Mouse (Mus musculus) yolk sac, embryonic 10.5 days (tissue): ENCODE results near the gene Rgcc.

Source experiments
- DNase-seq: peaks from one replicate; pipeline ENCODE4 v3.0.0-alpha.2; 2017; ENCODE audit warnings: low spot score

The Rgcc gene

GRCm38 (mm10) chr14:79278927-79279326, 22.5 kb downstream of the Rgcc start:
- DNase-seq, result no peak

DNA sequence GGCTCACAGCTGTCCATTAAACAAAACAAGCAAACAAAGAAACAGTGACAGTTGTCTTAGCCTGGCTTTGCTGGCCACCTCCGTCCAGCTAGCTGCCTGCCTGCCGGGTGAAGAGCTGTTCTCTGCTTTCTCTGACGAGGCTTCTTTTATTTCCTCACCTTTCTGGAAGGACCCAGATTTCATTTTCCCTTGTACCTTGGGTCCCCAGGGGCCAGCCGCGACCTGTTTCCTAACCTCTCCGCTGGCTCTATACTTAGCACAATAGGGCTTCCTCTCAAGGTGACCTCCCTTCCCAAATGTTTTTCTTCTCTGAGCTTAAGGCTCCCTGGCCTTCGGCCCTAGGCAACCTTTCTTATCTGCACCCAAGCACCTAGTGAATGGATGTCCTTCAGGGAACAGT, 23.5 kb downstream of the Rgcc start:
- no peak for DNase-seq

- DNase-seq, result no peak
Observed at GRCm38 (mm10) chr14:79275870-79276395, 25.5 kb downstream of the Rgcc start.

- DNase-seq, result no peak
Observed at GRCm38 (mm10) chr14:79275441-79275840, 26.0 kb downstream of the Rgcc start.

GRCm38 (mm10) chr14:79273697-79274477, 27.6 kb downstream of the Rgcc start:
- DNase-seq, result no peak

GRCm38 (mm10) chr14:79272991-79273390, 28.5 kb downstream of the Rgcc start:
- DNase-seq, result no peak

GRCm38 (mm10) chr14:79272188-79272694, 29.2 kb downstream of the Rgcc start:
- DNase-seq, result no peak

DNA sequence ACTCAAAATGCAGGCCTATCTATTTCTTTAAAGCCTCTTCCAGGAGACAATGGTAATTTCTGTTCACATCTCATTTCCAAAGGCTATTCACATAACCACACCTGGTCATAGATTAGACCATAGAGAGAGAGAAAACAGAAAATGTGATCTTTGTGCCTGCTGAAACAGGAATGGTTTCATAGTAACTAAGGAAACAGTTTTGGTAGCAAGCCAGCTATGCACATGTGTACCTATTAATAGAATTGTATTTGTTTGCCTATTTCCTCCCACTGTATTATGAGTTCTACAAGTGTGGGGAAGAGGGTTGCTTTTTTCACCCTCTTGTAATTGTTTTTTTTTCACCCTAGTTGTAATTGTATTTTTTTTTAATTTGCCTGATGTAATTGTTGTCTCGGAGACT, 31.9 kb downstream of the Rgcc start:
- no peak for DNase-seq

- no peak for DNase-seq
Observed at GRCm38 (mm10) chr14:79267878-79268277, 33.6 kb downstream of the Rgcc start.

- no peak for DNase-seq
Observed at GRCm38 (mm10) chr14:79267382-79267781, 34.1 kb downstream of the Rgcc start.

- no peak for DNase-seq
Observed at GRCm38 (mm10) chr14:79266408-79266807, 35.0 kb downstream of the Rgcc start.

- DNase-seq, result no peak
Observed at GRCm38 (mm10) chr14:79265738-79266137, 35.7 kb downstream of the Rgcc start.

DNA sequence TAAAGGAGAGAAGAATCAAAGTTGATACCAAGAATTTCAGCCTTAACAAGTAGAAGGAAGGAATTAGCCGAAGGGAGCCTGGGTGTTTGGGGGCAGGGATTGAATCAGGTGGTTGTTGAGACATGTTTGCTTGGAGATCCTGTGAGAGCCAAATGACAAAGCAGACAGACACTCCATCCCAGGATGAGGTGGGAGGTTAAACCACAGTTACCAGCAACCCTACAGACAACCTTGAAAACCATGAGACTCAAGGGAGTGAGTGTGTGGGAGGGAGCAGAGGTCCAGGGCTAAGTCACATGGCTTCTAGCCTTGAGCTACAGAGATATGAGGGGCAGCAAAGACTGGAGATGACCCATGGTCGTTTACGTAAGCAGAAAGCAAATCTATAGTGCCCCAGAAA, 38.1 kb downstream of the Rgcc start:
- no peak for DNase-seq

DNA sequence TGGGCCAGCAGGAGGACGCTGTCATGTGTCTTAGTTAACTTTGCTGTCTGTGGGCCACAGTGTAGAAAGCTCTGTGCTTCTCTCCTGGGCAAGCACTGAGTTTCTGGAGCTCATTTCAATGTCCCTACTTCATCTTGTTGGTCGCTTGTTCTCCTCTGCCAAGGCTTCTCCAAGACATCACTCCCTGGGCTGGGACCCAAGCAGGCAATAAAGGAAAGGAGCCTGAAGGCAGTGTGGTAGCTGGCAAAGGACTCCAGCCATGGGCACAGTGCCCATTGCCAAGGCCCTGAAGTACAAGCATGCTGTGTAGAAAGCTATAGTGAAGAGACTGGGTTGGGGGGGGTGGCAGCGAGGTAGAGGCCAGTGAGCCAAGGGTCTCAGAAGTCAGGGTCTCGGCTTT, 38.8 kb downstream of the Rgcc start:
- no peak for DNase-seq

GRCm38 (mm10) chr14:79259062-79259779, 42.2 kb downstream of the Rgcc start:
- no peak for DNase-seq

DNA sequence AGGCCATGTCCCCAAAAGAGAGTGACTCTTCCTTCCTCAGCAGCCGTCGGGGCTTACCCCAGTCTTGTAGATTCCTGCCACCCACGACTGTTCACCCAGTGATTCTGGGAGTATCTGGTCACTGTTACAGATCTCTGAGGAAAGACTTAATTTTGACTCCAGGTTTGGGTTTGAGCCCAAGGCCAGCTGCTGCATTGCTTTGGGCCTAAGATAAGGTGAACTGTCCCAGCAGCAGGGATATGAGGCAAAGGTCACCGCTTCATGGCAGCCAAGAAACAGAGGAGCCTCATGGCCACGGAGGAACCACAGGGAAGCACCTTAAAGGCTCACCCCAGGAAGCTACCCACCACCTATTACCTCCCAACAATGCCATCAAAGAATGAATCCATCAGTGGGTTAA, 44.8 kb downstream of the Rgcc start:
- DNase-seq, result no peak

DNA sequence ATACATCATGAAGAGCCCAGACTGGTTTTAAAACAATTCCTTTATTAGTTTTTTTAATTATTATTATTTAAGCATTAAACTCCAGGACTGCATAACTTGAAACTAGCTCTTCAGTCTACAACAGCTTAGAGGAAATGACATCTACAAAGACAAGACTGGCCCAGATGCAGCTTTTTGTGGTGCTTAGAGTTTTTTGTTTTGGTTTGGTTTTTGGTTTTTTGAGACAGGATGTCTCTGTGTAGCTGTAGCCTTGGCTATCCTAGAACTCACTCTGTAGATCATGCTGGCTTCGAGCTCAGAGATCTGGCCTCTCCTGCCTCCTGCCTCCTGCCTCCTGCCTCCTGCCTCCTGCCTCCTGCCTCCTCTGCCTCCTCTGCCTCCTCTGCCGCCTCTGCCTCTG, 45.7 kb downstream of the Rgcc start:
- no peak for DNase-seq

GRCm38 (mm10) chr14:79251727-79252285, 49.6 kb downstream of the Rgcc start:
- no peak for DNase-seq

DNA sequence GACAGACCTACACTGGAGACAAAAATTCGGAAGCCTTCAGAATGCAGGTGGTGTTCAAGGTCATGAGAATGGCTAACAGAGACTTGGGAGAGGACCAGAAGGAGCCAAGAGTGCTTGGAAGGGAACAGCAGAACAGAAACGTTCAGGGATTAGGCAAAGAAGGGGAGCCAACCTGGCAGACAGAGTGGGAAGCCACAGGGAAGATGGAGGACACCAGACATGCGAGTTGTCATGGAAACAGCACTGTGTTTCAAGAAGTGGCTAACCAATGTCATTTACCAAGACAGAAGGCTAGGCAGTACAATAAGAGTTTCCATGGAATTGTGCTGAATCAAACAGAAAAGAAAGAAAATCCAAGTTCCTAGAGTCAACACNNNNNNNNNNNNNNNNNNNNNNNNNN, 56.9 kb downstream of the Rgcc start:
- DNase-seq, result no peak

DNA sequence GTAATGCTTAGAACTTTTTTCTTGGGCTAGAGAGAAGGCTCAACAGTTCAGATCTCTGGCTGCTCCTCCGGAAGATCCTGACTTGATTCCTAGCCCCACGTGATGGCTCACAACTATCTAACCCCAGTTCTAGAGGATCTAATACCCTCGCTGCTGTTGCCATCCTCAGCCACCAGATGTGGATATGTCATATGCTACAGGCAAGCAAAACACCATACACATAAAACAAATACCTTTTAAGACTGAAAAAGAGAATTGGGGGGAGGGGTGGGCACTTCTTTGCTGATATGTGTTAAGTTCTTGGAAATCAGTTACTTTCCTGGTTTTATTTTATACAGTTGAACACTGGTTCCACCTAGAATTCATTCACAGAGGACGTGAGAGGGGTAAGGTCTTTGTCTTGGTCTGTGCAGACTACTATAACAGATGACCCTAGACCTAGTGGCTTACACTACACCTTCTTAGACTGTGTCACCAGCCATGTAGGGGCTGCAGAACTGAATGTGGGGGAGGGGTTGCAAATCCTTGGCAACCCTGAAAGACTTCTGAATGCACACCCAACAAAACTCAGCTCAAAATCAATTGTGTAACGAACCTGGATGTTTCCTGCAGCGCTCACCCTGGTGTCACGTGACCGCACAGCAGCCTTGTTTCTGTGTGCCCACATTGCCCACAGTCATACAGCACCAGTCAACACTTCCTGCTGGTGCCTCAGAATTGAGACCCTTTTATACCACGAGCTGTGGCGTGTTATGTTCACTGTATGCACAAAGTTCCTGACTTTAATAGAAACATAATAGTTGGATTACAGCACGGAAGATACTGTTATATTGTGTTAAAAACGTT, 58.2 kb downstream of the Rgcc start:
- DNase-seq, result no peak

DNA sequence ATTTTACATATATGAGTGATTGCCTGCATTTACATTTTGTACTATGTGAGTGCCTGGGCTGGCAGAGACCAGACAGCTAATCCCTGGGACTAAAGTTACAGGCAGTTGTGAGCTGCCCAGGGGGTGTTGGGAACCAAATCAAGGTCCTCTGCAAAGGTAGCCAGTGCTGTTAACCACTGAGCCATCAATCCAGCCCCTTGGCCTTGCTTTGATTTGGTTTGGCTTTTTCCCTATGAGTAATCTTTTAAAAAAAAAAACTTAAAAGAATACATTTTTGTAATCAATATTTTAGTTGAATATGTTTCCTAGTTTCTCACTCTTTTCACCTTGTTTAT, 59.1 kb downstream of the Rgcc start:
- no peak for DNase-seq
